Mouse (Mus musculus): ENCODE data around the gene Grpel1.

Grpel1 gene

DNA sequence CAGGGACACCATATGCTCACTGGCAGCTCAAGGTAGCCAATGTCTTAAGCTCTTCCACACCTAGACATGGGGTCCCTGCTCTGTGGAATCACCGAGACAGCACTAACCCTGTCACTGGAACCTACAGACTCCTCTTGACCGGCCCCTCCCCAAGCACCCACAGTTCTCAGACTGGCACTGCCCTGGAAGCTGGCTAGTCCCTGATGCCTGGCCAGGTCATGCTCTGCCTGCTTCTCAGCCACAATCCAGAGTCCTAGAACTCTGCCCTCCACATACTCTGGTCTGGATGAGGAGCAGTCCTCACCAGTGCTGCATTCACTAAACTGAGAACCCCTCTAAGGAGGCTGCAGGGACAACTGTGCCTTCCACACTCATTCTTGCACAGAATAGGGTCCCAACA is 46.2 kb downstream of the Grpel1 start:
- no peak for DNase-seq (ENCODE audit: low spot score)

DNA sequence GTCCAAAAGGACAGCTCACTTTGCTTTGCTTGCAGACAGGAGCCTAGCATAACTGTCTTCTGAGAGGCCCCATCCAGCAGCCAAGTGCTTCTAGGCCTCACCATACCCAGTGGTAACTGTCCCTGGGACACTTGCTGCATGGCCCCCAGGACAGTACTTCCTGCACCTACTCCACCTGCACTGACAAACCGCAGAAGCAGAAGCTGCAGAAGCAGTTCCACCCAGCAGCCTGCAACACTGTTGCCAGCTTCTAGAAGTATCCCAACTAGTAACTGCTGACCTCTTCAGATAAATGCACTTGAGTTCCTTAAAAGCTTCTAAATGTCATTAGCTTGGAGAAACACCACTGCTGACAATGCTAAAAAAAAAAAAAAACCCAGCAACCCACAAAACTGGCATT is 50.3 kb downstream of the Grpel1 start:
- no peak for DNase-seq (ENCODE audit: low spot score)

- DNase-seq (ENCODE audit: low spot score), result no peak
Observed at GRCm38 (mm10) chr5:36515558-36515957, 50.8 kb downstream of the Grpel1 start.

DNA sequence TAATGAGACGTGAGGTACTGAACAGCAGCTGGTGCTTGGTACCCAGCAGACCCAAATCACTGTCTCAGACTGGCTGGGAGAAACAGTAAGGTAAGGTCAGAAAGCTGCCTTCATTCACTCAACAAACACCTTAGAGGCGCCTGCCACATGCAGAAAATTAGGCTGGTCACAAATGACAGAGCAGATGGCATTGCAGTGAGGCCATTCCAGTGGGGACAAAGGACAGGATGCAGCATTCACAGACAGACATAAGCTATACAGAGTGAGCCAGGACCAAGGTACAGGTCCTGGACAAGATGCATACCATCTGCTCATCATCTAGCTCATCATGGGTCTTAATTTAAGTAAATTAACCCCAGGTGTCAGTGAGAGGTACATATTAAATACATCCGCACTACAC is 52.8 kb downstream of the Grpel1 start:
- no peak for DNase-seq (ENCODE audit: low spot score)

DNA sequence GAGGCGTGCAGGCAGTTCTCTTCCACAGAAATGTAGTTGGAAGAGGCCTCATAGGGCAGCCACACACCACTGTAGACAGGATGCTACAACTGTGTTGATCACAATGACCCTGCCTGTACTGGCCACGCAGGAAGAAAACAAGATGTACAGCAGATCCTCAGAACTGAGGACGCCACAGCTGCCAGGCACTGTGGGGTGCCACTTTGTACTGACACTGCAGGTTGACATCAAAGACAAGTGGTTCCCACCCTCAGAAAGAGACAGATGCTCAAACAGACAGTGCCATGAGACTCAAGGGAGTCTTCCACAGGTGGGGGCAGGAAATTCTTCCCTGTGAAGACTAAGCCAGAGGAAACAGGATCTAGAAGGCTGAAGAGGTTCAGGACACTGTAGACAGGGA is 55.0 kb downstream of the Grpel1 start:
- DNase-seq (ENCODE audit: low spot score), result no peak

DNA sequence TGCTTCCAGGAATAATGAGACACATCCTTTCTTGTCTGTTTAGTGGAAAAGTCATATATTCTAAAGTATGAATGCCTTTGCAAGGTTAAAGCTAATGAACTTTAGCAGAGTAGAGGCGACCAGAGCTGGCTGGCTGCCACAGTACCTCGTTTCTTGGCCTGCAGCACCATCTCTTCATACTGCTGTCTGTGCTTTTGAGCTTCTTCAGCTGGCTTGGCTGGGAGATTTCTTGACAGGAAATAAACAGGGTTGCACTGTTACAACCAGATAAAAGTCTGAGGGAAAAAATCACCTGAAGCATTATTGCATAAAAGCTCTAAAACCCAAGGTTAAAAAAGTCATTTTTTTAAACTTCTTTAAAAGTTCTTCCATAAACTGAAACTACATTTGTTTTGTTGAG is 58.0 kb downstream of the Grpel1 start:
- DNase-seq (ENCODE audit: low spot score), result no peak

GRCm38 (mm10) chr5:36523219-36523703 is 58.5 kb downstream of the Grpel1 start:
- DNase-seq (ENCODE audit: low spot score), result no peak

All from ovary, postnatal 36 days (tissue).